Mouse (Mus musculus): ENCODE results near the gene Wdr66. TPM values are rescaled to one million over a fixed set of nuclear protein-coding genes. Genes with fewer than 3 reads are reported as not detected.

Gene Wdr66
- total and polyA plus RNA-seq, 3 experiments, result 1.4 to 3.6 TPM; not detected in 1

DNA sequence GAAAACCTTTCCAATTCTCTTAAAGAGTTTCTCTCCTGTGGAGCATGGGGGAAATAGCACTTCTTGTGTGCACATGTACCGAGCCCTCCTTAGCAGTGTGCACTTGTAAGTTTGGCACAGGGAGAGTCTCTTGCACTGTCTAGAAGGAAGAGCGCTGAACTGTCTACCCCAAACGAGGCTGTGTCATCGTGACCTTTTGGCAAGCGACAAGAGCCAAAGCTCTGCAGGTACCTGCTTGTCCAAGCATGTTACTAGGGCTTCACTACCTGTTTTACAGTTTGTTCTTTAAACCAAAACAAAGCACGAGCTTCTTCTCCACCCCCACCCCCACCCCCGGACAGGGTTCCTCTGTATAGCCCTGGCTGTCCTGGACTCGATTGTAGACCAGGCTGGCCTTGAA lies 75.8 kb downstream of the Wdr66 start:
- no peaks in the 10 kb centered on the region for H3K36me3 ChIP-seq (ENCODE audit: control insufficient read depth in 1 of 2, insufficient read depth in 2 of 2, low read length in 2 of 2)
- H3K27ac ChIP-seq (ENCODE audit: control insufficient read depth, low read depth, low read length), result no peak overlapping the region
- TF ChIP-seq BHLHE40 (IDR thresholded peaks at IDR 0.05; ENCODE audit: borderline replicate concordance, low read depth, low read length) (no peak), EP300 (IDR thresholded peaks at IDR 0.05; ENCODE audit: low read depth in 1 of 2, low read length in 2 of 2) (no peak), MYC (IDR thresholded peaks at IDR 0.05; ENCODE audit: low read depth, low read length) (no peak), POLR2A (IDR thresholded peaks at IDR 0.05; ENCODE audit: control insufficient read depth in 1 of 2, insufficient read depth in 1 of 2, low read depth in 1 of 2, low read length in 2 of 2, poor library complexity in 1 of 2) (no peak), CTCF (IDR thresholded peaks at IDR 0.05 in 2 of 3, conservative IDR thresholded peaks at IDR 0.05 in 1 of 3; ENCODE audit: control insufficient read depth in 1 of 3, insufficient read depth in 1 of 3, low read depth in 2 of 3, low read length in 3 of 3, poor library complexity in 1 of 3, severe bottlenecking in 1 of 3) (no peak), MAX (IDR thresholded peaks at IDR 0.05; ENCODE audit: low read length) (no peak), GABPA (IDR thresholded peaks at IDR 0.05; ENCODE audit: low read depth, low read length) (no peak), UBTF (IDR thresholded peaks at IDR 0.05; ENCODE audit: borderline replicate concordance, insufficient read depth, low read depth, low read length) (no peak), CHD1 (IDR thresholded peaks at IDR 0.05; ENCODE audit: low read depth, low read length) (no peak), CHD2 (IDR thresholded peaks at IDR 0.05; ENCODE audit: low read length) (no peak), MAFK (IDR thresholded peaks at IDR 0.05; ENCODE audit: borderline replicate concordance, low read depth, low read length) (no peak), POLR2AphosphoS5 (IDR thresholded peaks at IDR 0.05; ENCODE audit: borderline replicate concordance, low read depth, low read length) (no peak), KAT2A (conservative IDR thresholded peaks at IDR 0.05; ENCODE audit: low read depth, low read length) (no peak), USF2 (IDR thresholded peaks at IDR 0.05; ENCODE audit: borderline replicate concordance in 1 of 2, insufficient read depth in 1 of 2, low read depth in 1 of 2, low read length in 2 of 2) (no peak), ELF1 (IDR thresholded peaks at IDR 0.05; ENCODE audit: low read depth, low read length) (no peak), ETS1 (IDR thresholded peaks at IDR 0.05; ENCODE audit: low read depth, low read length) (no peak), E2F4 (IDR thresholded peaks at IDR 0.05; ENCODE audit: borderline replicate concordance, low read depth, low read length) (no peak), TCF12 (IDR thresholded peaks at IDR 0.05; ENCODE audit: low read depth, low read length) (no peak), MYB (IDR thresholded peaks at IDR 0.05; ENCODE audit: low read depth, low read length) (no peak), HCFC1 (IDR thresholded peaks at IDR 0.05; ENCODE audit: low read depth, low read length) (no peak)
- no peak overlapping the region for H3K9ac ChIP-seq (ENCODE audit: control insufficient read depth, low read depth, low read length, poor library complexity, severe bottlenecking)
- H3K4me1 ChIP-seq (ENCODE audit: control insufficient read depth in 1 of 2, insufficient read depth in 2 of 2, low read length in 2 of 2), result no peaks in the 10 kb centered on the region
- H3K79me2 ChIP-seq (ENCODE audit: control insufficient read depth, insufficient read depth, low read length, poor library complexity), result no peaks in the 10 kb centered on the region
- no peak overlapping the region for H3K4me3 ChIP-seq (ENCODE audit: control insufficient read depth in 1 of 2, insufficient read depth in 1 of 2, low read depth in 2 of 2, low read length in 2 of 2)
- H3K27me3 ChIP-seq (ENCODE audit: control insufficient read depth in 1 of 2, insufficient read depth in 2 of 2, low read length in 2 of 2), result no peaks in the 10 kb centered on the region; a peak in 1 of 4 replicates
- H3K9me3 ChIP-seq (replicated peaks; ENCODE audit: insufficient read depth, low read length), result no peaks in the 10 kb centered on the region
- DNase-seq (ENCODE audit: low read depth, low spot score), result no peak

DNA sequence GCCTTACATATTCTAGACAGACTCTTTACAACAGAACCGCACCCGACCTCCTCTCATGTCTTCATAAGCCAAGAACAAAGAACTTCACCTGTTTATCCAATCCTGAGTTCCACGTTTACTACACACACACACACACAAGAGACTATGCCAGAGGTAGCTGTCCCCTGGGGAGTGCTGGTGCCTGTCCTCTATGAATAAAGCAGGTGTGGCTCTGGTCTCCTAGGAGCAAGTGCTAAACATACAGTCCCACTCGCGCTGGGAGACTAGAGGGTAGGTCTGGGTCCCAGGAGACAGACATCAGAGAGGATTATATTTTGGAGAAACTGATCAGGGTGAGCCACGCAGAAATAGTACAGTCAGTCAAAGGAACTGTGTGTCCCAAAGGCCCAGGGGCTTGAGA lies 81.7 kb downstream of the Wdr66 start:
- Histone ChIP-seq H3K27me3 (ENCODE audit: control insufficient read depth in 1 of 2, insufficient read depth in 2 of 2, low read length in 2 of 2) (no peaks in the 10 kb centered on the region; a peak in 1 of 4 replicates), H3K4me3 (ENCODE audit: control insufficient read depth in 1 of 2, insufficient read depth in 1 of 2, low read depth in 2 of 2, low read length in 2 of 2) (no peak overlapping the region), H3K9me3 (replicated peaks; ENCODE audit: insufficient read depth, low read length) (no peaks in the 10 kb centered on the region), H3K79me2 (ENCODE audit: control insufficient read depth, insufficient read depth, low read length, poor library complexity) (no peaks in the 10 kb centered on the region), H3K36me3 (ENCODE audit: control insufficient read depth in 1 of 2, insufficient read depth in 2 of 2, low read length in 2 of 2) (no peaks in the 10 kb centered on the region), H3K9ac (ENCODE audit: control insufficient read depth, low read depth, low read length, poor library complexity, severe bottlenecking) (no peak overlapping the region), H3K4me1 (ENCODE audit: control insufficient read depth in 1 of 2, insufficient read depth in 2 of 2, low read length in 2 of 2) (0 out of 4 replicates have a peak, but pooled peaks cover 0 to under 1% of the 10 kb centered on the region in 2 experiments), H3K27ac (ENCODE audit: control insufficient read depth, low read depth, low read length) (no peak overlapping the region)
- TF ChIP-seq JUND (IDR thresholded peaks at IDR 0.05; ENCODE audit: low read depth, low read length) (no peak), MAFK (IDR thresholded peaks at IDR 0.05; ENCODE audit: borderline replicate concordance, low read depth, low read length) (no peak), MYB (IDR thresholded peaks at IDR 0.05; ENCODE audit: low read depth, low read length) (no peak), GABPA (IDR thresholded peaks at IDR 0.05; ENCODE audit: low read depth, low read length) (no peak), RCOR1 (IDR thresholded peaks at IDR 0.05; ENCODE audit: low read depth, low read length) (no peak), NRF1 (IDR thresholded peaks at IDR 0.05; ENCODE audit: insufficient read depth, low read depth, low read length, poor library complexity, severe bottlenecking) (no peak), ZNF384 (IDR thresholded peaks at IDR 0.05; ENCODE audit: low read depth, low read length) (no peak), EP300 (IDR thresholded peaks at IDR 0.05; ENCODE audit: low read depth in 1 of 2, low read length in 2 of 2) (no peak)
- DNase-seq (ENCODE audit: low read depth, low spot score), result no peak
